Mouse (Mus musculus) thymus, adult 2 months (tissue): Measurements from ENCODE around the gene Gm3880. TPM values are rescaled to one million over a fixed set of nuclear protein-coding genes. Genes with fewer than 3 reads are reported as not detected.
"Not testable (repeated sequence)": the region's sequence is repeated elsewhere in the genome, so short reads cannot be mapped to it uniquely, and the experiment has no call there.

Source experiments
- DNase-seq: peaks from one replicate; pipeline ENCODE4 v3.0.0; 2021
- H3K27ac ChIP-seq: fragments of 200-500 bp; 2 replicates; pipeline ENCODE4 v1.5.1; 2012; ENCODE audit warnings: low read length, control low read depth; ENCODE audit not compliant: control insufficient read depth, insufficient read depth
- H3K27me3 ChIP-seq: fragments of 200-500 bp; 2 replicates; pipeline ENCODE4 v1.6.1; 2012; ENCODE audit warnings: mild to moderate bottlenecking, low read length, moderate library complexity, mixed read lengths; ENCODE audit not compliant: control insufficient read depth, insufficient read depth
- H3K36me3 ChIP-seq: fragments of 200-500 bp; 2 replicates; pipeline ENCODE4 v1.6.1; 2012; ENCODE audit warnings: mild to moderate bottlenecking, low read length, moderate library complexity; ENCODE audit not compliant: control insufficient read depth, insufficient read depth
- H3K4me1 ChIP-seq: fragments of 200-500 bp; replicated peaks from 2 replicates; pipeline ENCODE4 v1.6.1; 2012; ENCODE audit warnings: low read length; ENCODE audit not compliant: control insufficient read depth, insufficient read depth
- H3K4me3 ChIP-seq: fragments of 200-500 bp; 2 replicates; pipeline ENCODE4 v1.5.1; 2012; ENCODE audit warnings: mild to moderate bottlenecking, low read length, control low read depth, moderate library complexity; ENCODE audit not compliant: control insufficient read depth, insufficient read depth
- CTCF ChIP-seq: fragments of 200-500 bp; IDR thresholded peaks from 2 replicates; pipeline ENCODE4 v1.5.1; 2012; ENCODE audit warnings: mild to moderate bottlenecking, control low read depth, low read length, moderate library complexity, borderline replicate concordance; ENCODE audit not compliant: control insufficient read depth, poor library complexity, insufficient read depth; ENCODE audit errors: extremely low read depth
- POLR2A ChIP-seq: fragments of 200-500 bp; IDR thresholded peaks from 2 replicates; pipeline ENCODE4 v1.6.1; 2012; ENCODE audit warnings: mild to moderate bottlenecking, low read length, control low read depth, moderate library complexity; ENCODE audit not compliant: control insufficient read depth, poor library complexity, insufficient read depth; ENCODE audit errors: extremely low read depth
- WGBS: fragments of 180-500 bp; shearing (Covaris S2); methylation state at CpG from one replicate; pipeline ENCODE4 v1.1.7; 2018; 5-methylcytosine and 5-hydroxymethylcytosine counted together
- polyA plus RNA-seq: library from polyadenylated mRNA; depleted of rRNA; stranded (reverse); fragments of >200 nt; gene quantifications from 2 replicates; pipeline ENCODE4 v1.2.3, GENCODE M21; 2012; rRNA removed

Gm3880 gene
- polyA plus RNA-seq, result not detected in 2 replicates

DNA sequence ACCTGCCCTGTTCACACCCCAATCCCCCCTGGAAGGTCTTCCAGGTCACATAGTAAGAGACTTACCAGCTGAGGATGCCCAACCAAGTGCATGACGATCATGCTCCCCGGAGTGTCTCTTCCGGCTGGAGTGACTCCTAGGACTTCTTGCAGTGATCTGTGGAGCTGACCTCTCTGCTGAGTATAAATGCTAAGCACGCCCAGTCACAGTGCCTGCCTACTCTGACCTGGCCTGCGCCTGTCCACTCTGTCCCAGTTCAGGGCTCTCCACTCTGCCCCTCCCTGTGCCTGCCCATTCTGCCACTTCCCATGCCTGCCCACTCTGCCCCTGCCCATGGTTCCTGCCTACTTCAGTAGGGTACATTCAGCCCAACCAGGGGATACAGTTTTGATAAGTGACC is at the start of gene Gm3880:
Gene Gm3880 (minus strand): TSS at position 101 of the 400 bp plus-strand sequence.
- not testable (repeated sequence) for H3K4me3 ChIP-seq, H3K4me1 ChIP-seq, H3K27ac ChIP-seq, H3K36me3 ChIP-seq, H3K27me3 ChIP-seq, DNase-seq
- 90% methylated on average over 4 of the region's 5 CpGs for WGBS

DNA sequence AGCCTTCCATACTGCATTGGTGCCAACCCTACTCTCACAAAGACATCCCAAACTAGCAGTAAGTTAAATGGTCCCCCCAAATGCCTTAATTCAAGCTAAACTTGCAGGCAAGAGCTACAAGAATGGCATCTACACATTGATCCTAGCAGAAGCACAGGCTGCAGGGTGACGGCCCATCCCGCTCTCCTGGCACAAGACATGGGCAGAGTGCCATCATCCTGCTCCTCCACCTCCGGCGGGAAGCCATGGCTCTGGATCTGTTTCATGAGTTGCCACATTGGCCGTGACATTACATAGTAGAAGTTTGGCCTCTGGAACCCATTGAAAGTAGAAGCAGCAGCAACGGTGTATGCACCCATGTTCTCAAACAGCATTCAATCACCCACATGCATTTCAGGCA is 37.5 kb upstream of the Gm3880 start:
- not testable (repeated sequence) for H3K4me3 ChIP-seq, H3K27me3 ChIP-seq, DNase-seq, H3K27ac ChIP-seq, H3K4me1 ChIP-seq, H3K36me3 ChIP-seq
- 93% methylated on average over 6 of the region's 6 CpGs for WGBS

DNA sequence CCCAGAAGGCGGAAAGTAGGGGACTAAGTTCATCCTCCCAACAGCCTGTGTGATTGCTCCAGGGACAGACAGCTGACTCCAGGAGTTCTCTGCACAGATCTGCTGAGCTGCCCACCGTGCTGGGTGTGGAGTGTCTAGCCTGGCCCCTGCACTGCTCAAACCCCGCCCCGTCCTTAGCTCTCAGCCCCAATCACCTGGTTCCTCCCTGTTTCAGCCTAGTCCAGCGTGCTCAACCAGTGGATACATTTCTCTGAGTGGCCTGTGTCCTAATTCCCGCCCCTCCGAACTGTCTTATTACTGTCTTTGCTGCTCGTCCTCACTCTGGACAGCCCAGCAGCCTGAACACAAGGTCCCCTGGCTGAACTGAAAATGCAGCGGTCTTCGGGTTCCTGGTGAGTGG is 20.8 kb upstream of the Gm3880 start, which contains the start of the genes Gm9112 and Dmrtc1b:
Gene Gm9112 (minus strand): TSS at position 101 of the 400 bp plus-strand sequence.
Gene Dmrtc1b (plus strand): TSS at position 331 of the 400 bp plus-strand sequence.
- DNase-seq, H3K27ac ChIP-seq, H3K4me1 ChIP-seq, H3K4me3 ChIP-seq, H3K36me3 ChIP-seq, H3K27me3 ChIP-seq: not testable (repeated sequence)
- 81% methylated on average over 7 of the region's 10 CpGs for WGBS

DNA sequence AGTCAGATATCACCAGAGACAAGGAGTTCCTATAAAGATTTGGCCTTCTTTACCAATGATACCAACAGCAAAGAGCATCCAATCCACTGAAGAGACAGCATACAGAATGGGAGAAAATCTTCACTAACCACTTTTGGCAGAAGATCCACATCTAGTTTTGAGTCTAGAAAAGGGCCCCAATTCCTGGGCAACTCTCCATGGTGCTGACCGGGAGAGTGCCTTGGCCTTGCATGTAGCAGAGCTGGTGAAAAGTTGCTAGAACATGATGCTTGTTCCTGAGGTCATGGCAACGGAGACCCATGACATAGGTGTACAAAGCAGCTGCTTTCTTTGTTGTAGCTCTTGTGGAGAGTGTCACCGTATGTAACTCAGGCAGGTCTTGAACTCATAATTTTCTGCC is 13.9 kb upstream of the Gm3880 start:
- not testable (repeated sequence) for H3K27me3 ChIP-seq, H3K36me3 ChIP-seq, H3K4me1 ChIP-seq, H3K27ac ChIP-seq, H3K4me3 ChIP-seq, DNase-seq
- WGBS, result 78% methylated on average over 3 of the region's 3 CpGs

DNA sequence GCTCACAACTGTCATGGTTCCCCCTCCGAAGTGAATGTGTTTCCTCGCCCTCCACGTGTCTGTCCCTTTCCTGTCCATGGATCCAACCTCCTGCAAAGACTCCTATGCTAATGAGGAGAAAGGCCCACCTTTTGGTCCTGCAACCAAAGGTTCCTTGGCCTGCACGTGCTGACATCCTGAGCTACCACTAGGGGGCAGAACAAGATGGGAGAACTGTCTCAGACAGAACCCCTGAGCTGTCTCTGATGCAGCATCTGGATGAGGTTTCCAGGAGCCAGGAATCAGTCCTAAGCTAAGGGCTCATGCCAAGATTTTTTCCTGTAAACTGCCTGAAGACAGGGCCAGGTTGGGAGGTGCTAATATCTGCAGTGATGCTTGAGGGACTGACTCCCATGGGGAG is 2.5 kb upstream of the Gm3880 start:
- not testable (repeated sequence) for DNase-seq
- WGBS, result 31% methylated on average over 3 of the region's 4 CpGs

DNA sequence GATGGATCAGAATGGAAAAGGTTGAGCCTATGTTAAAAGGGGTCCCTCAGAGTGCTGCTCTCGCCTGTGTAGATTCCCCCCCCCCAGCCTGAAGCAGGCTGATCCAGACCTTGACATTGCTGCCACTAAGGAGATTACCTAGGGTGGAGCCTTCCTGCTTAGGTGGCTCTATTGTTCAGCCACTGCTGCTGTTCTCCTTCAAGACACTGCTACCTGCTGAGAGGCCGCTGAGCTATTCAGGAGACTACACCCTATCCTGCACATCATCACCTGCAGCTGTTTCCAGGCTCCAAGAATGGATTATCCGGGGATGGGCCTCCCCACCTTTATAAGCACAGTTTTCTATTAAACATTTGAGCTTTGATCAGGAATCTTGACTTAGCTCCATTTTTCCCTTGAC is 2.1 kb downstream of the Gm3880 start:
- DNase-seq, H3K4me3 ChIP-seq, H3K36me3 ChIP-seq, H3K27ac ChIP-seq, H3K4me1 ChIP-seq, H3K27me3 ChIP-seq: not testable (repeated sequence)
- WGBS, result 73% methylated on average over 3 of the region's 3 CpGs

More for the DNA sequence above, 2.5 kb upstream of the Gm3880 start:
- H3K27ac ChIP-seq, H3K27me3 ChIP-seq, H3K36me3 ChIP-seq, H3K4me1 ChIP-seq, H3K4me3 ChIP-seq: not testable (repeated sequence)

DNA sequence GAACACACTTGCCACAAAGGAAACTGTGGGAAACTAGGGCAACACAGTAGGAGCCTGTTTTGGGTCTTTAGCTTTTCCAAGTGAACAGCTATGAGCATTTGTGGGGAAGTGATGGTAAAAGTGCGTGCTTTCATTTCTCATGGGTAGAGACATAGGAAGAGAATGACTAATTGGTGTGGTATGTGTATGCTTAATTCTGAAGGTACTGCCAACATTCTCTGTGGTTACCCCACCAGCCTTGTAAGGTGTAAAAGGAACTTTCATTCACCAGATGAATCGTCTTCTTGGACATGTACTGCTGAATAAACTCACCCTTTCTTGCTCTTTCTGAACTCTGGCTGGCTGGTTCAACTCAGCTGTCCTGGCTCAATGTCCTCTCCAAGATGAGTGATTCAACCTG is 20.1 kb downstream of the Gm3880 start:
- WGBS, result 73% methylated on average over 2 of the region's 2 CpGs
- no peak for TF ChIP-seq CTCF
- TF ChIP-seq POLR2A, result no peak
- DNase-seq, result no peak
- H3K27me3 ChIP-seq, result no peaks in the 10 kb centered on the region
- H3K4me1 ChIP-seq, result no peaks in the 10 kb centered on the region
- no peak overlapping the region for H3K4me3 ChIP-seq
- H3K36me3 ChIP-seq, result no peaks in the 10 kb centered on the region
- H3K27ac ChIP-seq, result no peak overlapping the region

DNA sequence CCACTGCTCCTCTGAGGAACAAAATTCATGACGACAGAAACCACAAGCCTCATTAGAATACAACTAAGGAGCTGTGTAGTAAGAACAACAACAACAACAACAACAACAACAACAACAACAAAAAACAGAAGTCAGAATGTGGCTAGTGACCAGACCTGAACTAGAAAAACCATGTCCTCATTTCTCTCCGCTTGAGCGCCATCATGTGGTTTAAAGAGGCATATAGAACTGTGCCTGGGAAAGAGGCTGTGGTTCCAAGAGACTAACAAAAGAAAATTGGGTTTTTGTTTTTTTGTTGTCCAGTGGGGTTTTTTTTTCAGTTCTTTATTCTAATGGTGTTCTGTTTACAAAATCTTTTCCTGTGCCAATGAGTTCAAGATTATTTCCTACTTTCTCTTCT is 26.1 kb downstream of the Gm3880 start:
- H3K27me3 ChIP-seq, result no peaks in the 10 kb centered on the region
- no peak overlapping the region for H3K4me3 ChIP-seq
- TF ChIP-seq CTCF (no peak), POLR2A (no peak)
- no peaks in the 10 kb centered on the region for H3K4me1 ChIP-seq
- H3K27ac ChIP-seq, result no peak overlapping the region
- H3K36me3 ChIP-seq, result no peaks in the 10 kb centered on the region
- WGBS, result 24% methylated on average over 3 of the region's 3 CpGs
- no peak for DNase-seq
